Mouse (Mus musculus) frontal cortex, postnatal 14 days (tissue): Measurements from ENCODE around the gene Sacm1l.

Source experiments
- DNase-seq, 2 experiments: peaks; one replicate each; pipeline ENCODE4 v3.0.0; 2022; ENCODE audit warnings: low spot score in 2 of 2

The Sacm1l gene

GRCm38 (mm10) chr9:123509638-123510604, 19.6 kb upstream of the Sacm1l start:
- no peak for DNase-seq

- no peak for DNase-seq
These were observed 18.6 kb upstream of the Sacm1l start for GRCm38 (mm10) chr9:123510926-123511325.

GRCm38 (mm10) chr9:123512482-123512881, 17.1 kb upstream of the Sacm1l start:
- DNase-seq = no peak

DNA sequence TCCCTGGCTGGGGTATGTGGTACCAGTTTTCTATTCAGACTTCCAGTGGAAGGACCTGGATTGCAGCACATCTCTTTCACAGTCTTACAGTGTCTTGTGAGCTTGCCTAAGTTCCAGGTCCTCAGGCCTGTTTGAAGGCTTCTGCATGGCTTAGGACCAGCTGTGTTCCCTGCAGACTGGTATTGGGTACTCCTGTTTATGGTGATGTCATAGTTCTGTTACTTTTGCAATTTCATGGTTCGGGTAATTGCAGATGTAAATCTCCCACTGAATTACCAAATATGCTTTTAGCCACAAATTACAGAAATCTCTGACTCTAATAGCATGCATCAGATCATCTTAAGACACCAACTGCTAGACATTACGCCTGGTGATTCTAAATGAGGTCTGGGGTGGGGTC, 14.5 kb upstream of the Sacm1l start:
- no peak for DNase-seq

- no peak for DNase-seq
These were observed 12.7 kb upstream of the Sacm1l start for GRCm38 (mm10) chr9:123516641-123517385.

GRCm38 (mm10) chr9:123518969-123519894, 10.3 kb upstream of the Sacm1l start:
- DNase-seq = no peak

DNA sequence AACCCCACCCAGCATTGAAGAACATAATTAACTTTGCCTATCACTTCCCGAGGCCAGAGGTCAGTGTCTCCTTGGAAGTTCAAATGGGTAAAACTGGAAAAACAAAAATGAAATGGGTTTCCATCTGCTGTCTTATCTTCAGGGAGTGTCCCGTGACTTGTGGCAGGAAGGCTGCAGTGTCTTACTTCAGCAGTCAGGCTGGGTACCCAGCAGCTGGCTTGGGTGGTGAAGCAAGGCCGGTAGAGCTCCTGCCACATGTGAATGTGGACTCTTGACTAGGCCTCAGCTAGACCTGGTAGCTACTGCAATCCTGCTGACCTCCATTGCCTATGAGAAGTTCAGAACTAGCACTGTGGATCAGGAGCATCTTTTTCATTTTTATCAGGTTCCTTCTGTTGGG, 8.8 kb upstream of the Sacm1l start:
- DNase-seq = no peak

DNA sequence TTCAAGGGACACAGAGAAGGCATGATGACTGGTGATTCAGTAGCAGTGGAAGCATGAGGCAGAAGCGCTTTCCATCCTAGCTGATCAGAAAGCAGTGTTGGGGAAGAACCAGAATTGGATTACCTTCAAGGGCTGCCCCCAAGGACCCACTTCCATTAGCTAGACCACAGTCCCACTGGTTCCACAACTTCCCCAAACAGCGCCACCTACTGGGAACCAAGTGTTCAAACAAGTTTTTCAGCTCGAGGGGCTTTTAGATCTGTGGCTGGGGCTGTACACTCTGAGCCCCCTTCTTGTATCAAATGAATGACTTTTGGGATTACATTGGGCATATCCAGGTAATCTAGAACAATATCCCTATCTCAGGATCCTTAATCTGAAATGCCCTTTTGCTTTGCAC, 5.9 kb upstream of the Sacm1l start:
- DNase-seq = no peak

DNA sequence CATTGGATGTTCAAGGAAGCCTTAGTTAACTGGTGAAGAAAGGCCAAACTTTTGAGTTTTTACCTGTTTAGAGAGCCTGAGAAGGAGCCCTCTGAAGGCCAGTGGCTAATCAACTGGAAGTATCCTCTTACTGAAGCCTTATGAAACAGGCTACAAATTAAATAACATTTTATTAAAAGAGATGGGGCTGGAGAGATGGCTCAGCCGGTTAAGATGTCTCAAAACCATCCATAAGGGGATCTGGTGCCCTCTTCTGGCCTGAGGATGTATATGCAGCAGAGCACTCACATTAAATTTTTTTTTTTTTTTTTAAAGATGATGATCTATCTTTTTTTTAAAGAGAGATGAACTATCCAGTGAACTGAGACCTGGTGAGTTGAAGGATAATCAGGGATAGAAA, 4.5 kb upstream of the Sacm1l start:
- DNase-seq = peak in 1 of 2 experiments; percentile 54

DNA sequence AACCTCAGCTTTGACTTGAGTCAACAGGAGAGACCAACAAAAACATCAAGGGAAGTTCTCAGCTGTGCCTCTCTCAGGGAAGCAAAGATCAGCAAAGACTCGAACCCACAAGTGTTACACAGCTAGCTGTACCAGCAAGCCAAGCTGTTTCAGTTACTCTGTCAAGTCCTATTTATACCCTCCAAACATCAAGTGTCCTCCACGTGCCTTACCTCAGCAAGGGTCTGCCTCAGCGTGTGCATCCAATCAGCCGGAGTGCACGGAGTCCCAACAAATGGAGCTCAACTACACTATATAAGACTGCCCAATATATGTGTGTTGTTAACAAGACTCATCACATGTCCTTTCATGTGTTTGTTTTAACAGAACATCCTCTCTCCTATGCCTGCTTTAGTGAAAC, 3.1 kb upstream of the Sacm1l start:
- DNase-seq = no peak

DNA sequence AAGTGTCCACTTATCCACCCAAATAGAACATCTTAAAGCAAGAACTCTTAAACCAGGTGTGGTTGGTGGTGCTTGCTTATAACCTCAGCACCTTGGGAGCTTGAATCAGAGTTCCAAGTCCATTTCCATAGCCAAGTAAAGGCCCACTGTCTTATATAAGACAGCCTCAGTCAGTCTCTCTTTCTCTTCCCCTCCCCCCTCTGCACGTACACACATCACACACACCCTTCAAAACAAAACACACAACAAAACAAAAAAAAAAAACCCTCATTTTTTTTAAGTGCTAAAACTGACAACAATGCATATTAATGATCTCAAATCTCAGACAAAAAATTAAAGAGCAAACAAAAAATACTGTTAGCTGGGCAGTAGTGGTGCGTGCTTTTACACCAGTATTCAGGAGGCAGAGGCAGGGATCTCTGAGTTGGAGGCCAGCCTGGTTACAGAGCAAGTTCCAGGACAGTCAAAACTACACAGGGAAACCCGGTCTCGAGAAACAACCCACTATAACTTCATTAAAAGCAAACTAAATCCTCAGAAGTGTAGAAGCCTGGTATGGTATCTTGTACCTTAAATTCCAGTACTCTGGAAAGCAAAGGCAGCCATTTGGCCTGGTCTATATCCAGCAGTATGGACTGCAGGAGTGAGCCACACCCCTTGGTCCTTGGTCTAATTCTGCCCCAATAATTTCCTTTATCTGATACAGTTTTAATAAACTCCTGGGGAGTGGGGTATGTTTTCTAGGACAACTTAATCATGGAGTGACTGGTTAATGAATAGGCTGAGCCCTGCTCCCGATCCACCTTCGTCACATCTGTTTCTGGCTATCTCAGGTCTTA, 1.3 kb upstream of the Sacm1l start:
- no peak for DNase-seq

DNA sequence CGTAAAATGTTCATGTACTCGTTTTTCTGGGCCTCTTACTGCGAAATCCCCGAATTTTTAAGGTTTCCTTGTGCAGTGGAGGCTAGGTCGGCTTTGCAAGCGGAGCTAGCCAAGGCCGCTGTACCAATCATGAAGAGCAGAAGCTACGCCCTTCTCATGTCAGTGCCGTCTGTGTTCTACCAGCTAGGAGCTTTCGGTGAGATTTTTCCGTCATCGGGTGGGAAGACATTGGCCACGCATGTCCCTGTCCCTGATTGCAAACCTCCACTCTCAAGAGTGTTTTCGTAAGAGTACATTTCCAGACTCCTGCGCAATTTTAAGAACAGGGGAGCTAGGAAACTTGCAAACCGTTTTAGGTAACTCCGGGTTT, 648 bp upstream of the Sacm1l start:
- peak in 1 of 2 experiments; percentile 22 for DNase-seq

GRCm38 (mm10) chr9:123530158-123530475, 558 bp downstream of the Sacm1l start:
- DNase-seq = no peak

- no peak for DNase-seq
These were observed 1.1 kb downstream of the Sacm1l start for GRCm38 (mm10) chr9:123530566-123531130.

DNA sequence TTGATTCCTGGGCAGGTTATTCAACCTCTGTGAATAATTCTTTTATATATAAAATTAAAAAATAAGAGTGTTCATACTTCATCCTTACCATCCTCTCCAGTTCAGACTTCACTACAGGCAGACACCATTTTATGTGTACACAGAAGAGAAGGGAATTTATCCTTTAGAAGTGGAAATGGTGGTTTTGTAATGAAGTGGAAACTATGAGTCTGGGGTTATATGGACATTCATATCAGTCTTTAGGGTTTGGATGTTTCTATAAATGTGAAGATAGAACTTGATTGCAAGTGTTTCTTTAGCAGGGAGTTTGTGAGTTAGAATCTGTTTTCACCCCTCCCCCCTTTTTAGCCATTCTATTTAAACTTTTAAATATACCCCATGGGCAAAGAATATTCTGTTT, 1.7 kb downstream of the Sacm1l start:
- DNase-seq = no peak

- DNase-seq = no peak
These were observed 7.1 kb downstream of the Sacm1l start for GRCm38 (mm10) chr9:123536613-123537012.

DNA sequence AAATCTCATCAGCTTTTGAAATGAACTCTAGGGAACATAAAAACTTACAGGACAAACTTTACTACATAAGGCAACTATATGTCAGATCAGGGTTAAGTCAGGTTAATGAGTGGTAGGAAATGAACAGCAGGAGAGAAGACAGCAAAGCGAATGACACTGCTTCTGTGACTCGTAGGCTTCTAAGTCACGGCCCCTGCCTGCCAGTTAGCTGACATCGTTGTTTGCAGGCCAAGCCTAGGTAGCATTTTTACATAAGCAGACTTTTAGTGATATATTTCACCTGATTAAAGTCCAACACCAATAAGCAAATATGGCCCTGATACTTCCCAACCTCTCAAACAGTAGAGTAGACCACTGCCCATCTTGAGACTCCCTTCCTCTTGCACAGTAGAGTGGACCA, 8.6 kb downstream of the Sacm1l start:
- DNase-seq = no peak

GRCm38 (mm10) chr9:123539093-123539492, 9.5 kb downstream of the Sacm1l start:
- DNase-seq = no peak

DNA sequence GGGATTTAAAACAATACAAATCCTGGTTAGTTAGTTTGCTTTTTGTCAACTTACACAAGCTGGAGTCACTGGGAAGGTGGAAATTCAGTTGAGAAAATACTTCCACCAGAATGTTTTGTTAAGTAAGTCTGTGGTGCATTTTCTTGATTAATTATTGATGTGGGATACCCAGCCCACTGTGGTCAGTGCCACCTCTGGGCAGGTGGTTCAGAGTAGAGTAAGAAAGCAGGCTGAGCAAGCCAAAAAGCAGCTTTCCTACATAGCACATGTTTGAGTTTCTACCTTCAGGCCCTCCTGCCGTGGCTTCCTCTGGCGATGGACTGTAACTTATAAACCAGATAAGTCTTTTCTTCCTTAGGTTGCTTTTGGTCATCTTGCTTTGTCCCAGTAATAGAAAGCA, 10.3 kb downstream of the Sacm1l start:
- no peak for DNase-seq

DNA sequence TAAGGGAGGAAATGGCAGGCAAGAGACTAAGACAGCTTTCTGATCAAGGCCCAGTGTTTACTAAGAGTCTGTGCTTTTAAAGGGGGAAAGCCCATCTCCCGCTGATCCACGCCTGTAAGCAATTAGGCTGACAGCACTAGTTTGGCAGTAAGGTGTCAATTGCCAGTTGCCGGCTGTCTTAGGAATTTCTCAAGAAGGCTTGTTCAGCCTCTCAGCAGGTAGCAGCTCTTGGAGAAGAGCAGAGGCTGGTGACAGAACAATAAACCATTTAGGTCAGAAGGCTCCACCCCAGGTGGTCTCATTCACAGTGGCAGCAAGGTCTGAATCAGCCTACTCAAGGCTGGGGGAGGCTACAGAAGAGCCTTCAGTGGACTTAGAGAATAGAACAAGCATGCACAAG, 25.0 kb downstream of the Sacm1l start:
- no peak for DNase-seq
